Mouse (Mus musculus) Muller cell, postnatal 12 days (primary cell): ENCODE data around the gene Meioc.

Experiments
- DNase-seq: peaks from one replicate; pipeline ENCODE4 v3.0.0-alpha.2; 2015; ENCODE audit errors: inconsistent ontology term

The Meioc gene

DNA sequence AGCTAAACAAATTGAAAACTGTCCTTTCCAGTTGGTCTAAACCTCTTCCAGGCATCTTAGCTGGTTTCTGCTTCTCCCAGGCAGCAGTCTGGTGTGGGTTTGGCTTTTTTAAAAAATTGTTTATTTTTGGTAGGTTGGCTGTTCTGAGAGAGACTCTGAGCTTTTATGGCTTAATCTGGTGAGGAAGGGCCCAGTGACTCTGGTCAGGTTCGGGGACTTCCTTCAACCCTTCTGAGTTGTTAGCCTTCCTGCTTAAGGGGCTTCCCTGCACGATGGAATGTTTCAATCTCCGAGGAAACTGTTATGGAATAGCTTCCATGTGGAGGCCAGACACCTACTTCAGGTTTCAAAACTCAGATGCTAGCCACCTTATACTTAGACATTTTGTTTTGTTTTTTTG, at the start of gene Meioc:
Gene Meioc (plus strand): TSS at position 301 of the 400 bp plus-strand sequence.
- no peak for DNase-seq

DNA sequence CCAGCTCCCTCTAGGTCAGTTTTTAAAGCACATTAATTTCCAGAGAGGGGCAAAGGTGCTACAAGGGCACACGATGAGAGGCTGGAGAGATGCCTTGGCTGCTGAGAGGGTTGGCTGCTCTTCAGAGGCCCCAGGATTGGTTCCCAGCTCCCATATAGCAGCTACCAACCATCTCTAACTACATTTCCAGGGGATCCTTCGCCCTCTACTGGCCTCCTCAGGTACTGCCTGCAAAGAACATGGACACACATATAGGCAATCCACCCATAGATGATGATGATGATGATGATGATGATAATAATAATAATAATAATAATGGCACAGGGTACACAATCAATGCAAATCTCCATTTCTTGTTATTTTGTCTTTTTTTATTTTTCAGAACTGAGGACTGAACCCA, 44.1 kb upstream of the Meioc start:
- no peak for DNase-seq

GRCm38 (mm10) chr11:102623876-102624789, 39.4 kb upstream of the Meioc start:
- DNase-seq: peak; percentile 83

- DNase-seq: no peak
Observed at GRCm38 (mm10) chr11:102624888-102625407, 38.6 kb upstream of the Meioc start.

DNA sequence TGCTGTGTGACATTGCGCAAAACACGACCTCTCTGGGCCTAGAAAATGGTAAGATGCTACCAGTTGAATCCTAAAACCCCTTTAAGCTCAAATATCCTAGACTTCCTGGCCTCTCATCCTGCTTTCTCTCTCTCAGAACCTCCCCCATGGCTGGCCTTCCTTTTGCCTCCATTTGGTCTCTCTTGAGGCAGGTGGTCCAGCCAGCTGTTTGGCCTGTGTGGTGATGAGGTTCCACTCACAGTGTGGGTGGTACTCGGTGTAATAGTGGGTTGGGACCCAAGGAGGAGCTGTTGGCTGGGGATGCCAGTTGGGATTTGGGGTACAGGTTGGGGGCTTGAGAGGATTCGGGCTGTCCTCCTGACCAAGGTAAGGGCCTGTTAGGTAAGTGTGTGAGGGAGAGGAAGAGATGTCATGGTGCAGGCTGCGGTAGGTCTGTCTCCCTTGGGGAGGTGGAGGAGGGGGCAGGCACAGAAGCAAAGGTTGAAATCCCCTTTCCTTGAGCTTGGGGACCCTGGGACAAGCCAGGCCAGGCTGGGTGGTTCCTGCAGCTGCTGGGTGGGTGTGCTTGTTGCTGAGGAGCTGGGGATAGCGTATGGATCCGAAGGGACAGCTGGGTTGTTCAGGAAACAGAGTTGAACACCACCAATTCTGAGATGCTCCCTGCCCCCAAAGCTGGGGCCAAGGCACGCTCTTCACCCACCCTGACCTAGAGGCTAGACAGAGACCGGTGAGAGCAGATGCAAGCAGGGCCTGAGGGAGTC, 36.2 kb upstream of the Meioc start:
- DNase-seq: no peak

- no peak for DNase-seq
Observed at GRCm38 (mm10) chr11:102628529-102628928, 35.0 kb upstream of the Meioc start.

DNA sequence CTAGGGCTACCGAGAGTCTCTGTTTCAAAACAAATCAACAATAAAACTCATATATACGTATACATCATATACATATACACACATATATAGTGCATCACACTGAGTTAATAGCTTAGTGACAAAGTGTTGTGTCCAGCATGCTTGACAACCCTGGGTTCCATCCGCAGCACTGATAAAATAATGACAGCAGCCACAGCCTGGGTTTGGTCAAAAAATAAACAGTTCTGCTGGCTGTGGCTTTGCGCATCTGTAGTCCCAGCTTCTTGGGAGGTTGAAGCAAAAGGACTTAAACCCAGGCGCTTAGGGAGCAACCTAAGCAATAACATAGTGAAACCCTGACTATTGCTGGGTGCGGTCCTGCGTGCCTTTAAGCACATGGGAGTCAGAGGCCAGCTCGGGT, 34.1 kb upstream of the Meioc start:
- no peak for DNase-seq

DNA sequence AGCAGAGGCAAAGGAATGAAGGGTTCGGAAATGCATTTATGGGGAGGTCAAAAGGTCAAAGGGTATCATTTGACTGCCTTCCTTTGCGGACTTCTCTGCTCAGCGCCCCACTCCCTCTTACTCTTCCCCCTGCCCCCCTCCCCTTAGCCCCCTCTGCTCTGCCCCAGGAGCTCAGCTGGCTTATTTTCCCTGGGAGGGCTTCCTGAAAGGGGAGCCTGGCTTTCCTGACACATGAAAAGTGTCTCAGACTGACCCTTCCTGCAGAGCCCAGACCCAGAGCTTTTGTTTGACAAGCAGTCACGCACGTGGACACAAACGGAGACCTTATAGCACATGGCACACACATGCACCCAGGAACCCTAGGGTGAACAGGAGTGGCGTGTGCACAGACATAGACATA, 32.8 kb upstream of the Meioc start:
- no peak for DNase-seq

GRCm38 (mm10) chr11:102631203-102631602, 32.3 kb upstream of the Meioc start:
- DNase-seq: no peak

DNA sequence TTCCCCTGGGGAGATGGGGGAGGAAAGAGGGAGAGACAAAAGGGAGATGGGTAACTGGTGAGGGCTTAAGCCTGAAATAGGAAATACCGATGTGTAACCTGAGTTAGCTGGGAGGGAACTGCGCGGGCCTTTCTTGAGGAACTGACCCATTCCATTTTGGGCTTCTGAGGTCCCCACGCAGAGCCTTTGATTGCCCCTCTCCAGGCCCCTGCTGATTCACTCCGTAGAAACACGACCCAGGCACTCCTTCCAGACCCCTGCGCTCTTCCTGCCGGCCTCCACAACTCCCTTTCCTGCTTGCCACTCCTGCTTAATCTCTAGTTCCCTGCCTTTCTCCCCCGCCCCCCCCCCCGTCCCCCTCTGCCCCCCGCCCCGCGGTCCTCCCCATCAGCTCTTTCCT, 30.8 kb upstream of the Meioc start:
- no peak for DNase-seq

GRCm38 (mm10) chr11:102633379-102633778, 30.1 kb upstream of the Meioc start:
- no peak for DNase-seq

DNA sequence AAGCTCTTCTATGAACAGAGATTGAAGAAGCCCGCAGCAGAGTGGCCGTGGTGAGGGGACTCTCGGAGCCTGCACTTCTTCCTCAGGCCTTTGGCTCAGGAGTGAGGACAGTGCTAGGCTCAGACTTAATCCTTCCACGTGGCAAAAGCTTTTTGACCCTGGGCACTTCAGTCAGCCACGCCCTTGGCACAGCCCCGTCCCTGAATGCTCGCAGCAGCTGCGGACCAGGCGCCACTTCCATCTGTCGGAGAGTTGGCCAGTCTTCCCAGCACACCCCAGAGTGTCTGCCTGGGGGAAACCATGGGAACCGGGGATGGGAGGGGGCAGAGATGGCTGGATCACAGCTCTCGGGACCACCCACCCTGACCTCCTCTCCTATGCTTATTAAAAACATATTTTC, 26.6 kb upstream of the Meioc start:
- no peak for DNase-seq

DNA sequence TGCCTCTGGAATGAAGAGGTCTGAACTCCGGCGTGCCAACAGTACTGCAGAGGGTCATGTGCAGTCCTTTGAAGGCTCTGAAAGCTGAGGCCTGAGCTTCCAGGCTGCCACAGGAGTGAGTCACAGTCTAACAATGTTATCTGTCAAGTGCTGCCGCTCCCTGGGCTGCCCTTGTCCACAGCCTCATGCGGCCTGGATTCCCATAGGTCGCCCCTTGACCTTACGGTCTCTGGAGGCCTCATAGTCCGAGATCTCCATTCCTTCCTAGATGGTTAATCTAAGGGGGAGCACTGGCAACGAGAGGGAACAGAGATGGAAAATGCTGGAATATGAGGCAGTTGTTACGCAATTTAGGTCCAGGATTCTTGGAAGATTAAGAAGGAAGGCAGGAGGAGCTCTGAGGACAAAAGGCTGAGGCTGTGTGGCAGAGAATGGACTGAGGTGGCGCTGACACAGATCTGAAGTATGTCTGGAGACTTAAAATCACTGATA, 19.6 kb upstream of the Meioc start:
- DNase-seq: peak; percentile 88

- no peak for DNase-seq
Observed at GRCm38 (mm10) chr11:102646226-102646625, 17.3 kb upstream of the Meioc start.

DNA sequence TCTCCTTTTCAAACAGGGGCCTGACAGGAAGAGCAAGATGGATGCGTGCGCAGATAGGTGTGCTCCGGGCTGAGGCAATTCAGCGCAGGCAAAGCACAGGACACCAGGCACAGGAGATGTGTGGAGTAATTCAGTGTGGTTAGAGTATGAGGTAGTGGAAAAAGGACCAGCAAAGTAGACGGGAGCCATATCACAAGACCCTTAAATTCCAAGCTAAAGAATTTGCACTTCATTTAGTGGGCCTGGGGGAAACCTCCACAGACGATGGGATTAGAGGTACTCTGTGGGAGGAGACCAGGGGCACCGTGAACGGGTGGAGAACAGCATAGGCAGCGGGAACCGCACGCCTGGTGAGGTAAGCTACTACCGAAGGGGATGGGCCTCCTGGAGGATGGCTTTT, 15.6 kb upstream of the Meioc start:
- DNase-seq: no peak

DNA sequence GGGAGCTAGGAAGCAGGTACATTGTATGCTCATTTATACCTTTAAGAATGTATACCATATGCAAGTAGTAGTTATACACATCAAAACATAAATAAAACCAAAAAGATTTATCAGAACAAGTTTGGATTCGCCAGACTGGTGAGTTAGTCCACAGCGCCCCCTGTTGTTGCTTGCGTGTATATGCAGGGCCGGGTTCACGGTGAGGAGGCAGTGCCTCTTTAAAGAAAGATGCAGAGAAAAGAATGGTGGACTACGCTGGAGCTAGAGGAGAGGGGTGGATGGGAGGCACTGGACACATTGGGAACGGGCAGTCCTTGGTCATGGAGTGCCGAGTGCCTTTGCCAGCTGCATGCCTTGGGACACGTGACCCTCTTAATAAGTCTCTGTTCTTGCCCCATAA, 12.1 kb upstream of the Meioc start:
- DNase-seq: peak; percentile 51

GRCm38 (mm10) chr11:102652844-102653243, 10.7 kb upstream of the Meioc start:
- no peak for DNase-seq

GRCm38 (mm10) chr11:102655888-102656287, 7.6 kb upstream of the Meioc start:
- DNase-seq: peak; percentile 66

DNA sequence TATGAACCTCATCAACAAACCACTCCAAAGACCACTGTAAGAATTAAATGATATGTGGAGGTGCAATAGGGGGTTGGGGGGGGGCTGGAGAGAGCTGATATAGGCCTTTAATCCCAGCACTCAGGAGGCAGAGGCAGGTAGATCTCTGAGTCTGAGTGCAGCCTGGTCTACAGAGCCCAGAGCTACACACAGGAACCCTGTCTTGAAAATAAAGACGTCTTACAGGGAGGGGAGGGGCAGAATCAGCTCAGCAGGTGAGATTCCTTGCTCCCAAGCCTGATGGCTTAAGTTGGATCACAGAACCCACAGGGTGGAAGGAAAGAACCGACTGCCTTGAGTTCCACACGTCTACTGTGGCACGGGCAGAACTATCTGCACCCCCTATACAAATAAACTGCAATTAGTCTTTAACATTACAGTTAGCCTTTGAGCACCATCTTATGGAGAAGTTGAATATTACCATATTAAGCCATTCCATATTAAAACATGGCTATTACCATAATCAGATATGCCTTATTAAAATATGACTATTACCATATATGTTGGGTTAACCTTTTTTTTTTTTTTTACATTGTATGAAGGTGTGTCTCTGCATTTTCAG, 7.1 kb upstream of the Meioc start:
- peak; percentile 6 for DNase-seq

DNA sequence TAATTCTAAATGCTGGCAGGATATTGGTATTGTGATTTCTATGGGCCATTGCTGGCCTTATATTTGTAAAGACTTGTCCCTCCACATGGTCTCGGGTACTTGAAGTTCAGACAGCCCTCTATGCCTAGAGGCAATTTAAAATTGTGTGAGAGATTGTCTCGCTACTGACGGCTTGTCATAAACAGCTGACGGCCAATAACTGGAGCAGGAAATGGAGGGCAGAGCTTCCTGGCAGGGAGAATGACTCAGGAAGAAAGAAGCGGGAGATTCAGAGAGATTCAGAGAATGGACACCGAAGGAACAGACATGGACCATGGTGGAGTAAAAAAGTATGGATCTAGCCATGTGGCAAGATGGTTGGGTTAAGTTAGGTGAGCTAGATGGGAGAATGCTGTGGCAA, 6.6 kb upstream of the Meioc start:
- no peak for DNase-seq

GRCm38 (mm10) chr11:102665151-102665550, 1.6 kb downstream of the Meioc start:
- no peak for DNase-seq
